Mouse (Mus musculus): ENCODE data around the gene Gm42372.

DNA sequence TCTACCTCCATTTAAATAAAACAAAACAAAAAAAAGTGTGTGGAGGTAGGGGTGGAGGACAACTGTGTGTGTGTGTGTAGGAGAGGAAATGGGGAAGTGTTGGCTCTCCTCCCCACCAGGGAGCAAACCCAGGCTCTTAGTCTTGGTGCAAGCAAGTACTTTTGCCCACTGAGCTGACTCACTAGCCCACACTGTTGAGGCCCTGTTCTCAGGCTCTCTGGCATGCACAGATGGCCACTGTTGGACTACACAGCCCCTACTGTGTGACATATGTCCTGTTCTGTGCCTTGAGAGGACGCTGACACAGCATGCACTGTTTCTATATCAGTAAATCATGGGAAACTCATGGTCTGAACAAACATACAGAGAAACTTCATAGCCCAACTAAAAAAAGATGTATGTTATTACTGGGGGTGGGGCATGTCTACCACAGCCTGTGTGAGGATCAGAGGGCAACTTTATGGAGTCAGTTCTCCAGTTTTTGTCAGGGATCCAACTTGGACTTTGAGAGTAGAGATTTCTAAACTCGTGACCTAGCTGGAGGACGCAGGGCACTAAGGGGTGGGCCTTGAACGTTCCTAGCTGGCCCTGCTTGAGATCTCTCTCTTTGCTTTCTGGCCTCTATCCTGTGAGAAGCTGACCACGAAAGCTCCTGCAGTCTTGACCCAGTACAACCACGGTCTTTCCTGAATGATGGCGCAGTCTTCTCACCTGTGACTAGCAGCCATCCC is 20.5 kb downstream of the Gm42372 start:
- TF ChIP-seq MAZ (IDR thresholded peaks at IDR 0.05; ENCODE audit: low read depth, low read length) = no peak
- no peak for TF ChIP-seq USF1 (IDR thresholded peaks at IDR 0.05; ENCODE audit: low read depth, low read length)
- no peak for TF ChIP-seq CTCF (IDR thresholded peaks at IDR 0.05 in 2 of 3, conservative IDR thresholded peaks at IDR 0.05 in 1 of 3; ENCODE audit: control insufficient read depth in 1 of 3, insufficient read depth in 1 of 3, low read depth in 2 of 3, low read length in 3 of 3, poor library complexity in 1 of 3, severe bottlenecking in 1 of 3)
- no peak for TF ChIP-seq ZC3H11A (IDR thresholded peaks at IDR 0.05; ENCODE audit: low read depth, low read length)
- no peak for TF ChIP-seq POLR2A (IDR thresholded peaks at IDR 0.05; ENCODE audit: control insufficient read depth in 1 of 2, insufficient read depth in 1 of 2, low read depth in 1 of 2, low read length in 2 of 2, poor library complexity in 1 of 2)
- 0 out of 2 replicates have a peak, but pooled peaks have one; percentile 3 for TF ChIP-seq SMC3 (IDR thresholded peaks at IDR 0.05; ENCODE audit: low read depth, low read length)
- no peak for TF ChIP-seq NELFE (IDR thresholded peaks at IDR 0.05; ENCODE audit: low read depth, low read length)
- TF ChIP-seq EP300 (IDR thresholded peaks at IDR 0.05; ENCODE audit: low read depth in 1 of 2, low read length in 2 of 2) = no peak
- TF ChIP-seq TBP (IDR thresholded peaks at IDR 0.05; ENCODE audit: low read depth, low read length) = no peak
- TF ChIP-seq JUND (IDR thresholded peaks at IDR 0.05; ENCODE audit: low read depth, low read length) = no peak
- TF ChIP-seq HCFC1 (IDR thresholded peaks at IDR 0.05; ENCODE audit: low read depth, low read length) = no peak

Data from MEL (cell line).